Comparison of ENCODE assay signal across 13 mouse cellular contexts in the genomic region with DNA sequence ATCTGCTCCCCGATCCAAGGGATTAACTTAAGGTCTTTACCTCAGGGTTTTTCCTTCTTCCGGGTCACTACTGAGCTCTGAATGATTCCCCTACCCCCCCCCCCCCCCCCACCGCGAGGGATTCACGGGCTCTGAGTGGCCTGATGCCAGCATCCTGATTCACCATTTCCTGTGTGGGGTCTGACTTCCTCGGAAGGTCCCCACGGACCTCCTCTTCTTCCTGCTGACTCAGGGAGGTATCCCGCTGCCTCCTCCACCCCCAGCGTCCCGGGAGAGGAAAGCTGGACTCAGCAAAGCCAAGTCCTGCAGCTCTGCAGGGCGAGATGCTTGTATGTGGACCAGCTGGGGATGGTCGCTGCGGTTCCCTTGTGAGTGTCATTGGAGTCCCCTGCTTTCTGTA.
DNase-seq lines count a peak whose midpoint lies in the region; ATAC-seq and TF ChIP-seq lines count a peak whose summit lies in the region.
"Had no signal": no experiment of that assay in that cellular context is flagged by ENCODE, and none has a peak within 500 bp of the region (broad histone marks: within the 10 kb centered on the region; RNA-seq: fewer than 3 reads in every experiment).

No protein-coding gene starts in this region.

- H3K36me3 ChIP-seq in lung, embryonic 14.5 days (ENCODE audit: insufficient read depth) = no peaks in the 10 kb centered on the region
- H3K36me3 ChIP-seq in stomach, postnatal 0 days (ENCODE audit: control insufficient read depth, insufficient read depth, low read length) = no peaks in the 10 kb centered on the region
- H3K36me3 ChIP-seq: heart, embryonic 15.5 days had no signal

- H3K4me2 ChIP-seq in lung, embryonic 14.5 days = no peak overlapping the region
- H3K4me2 ChIP-seq in stomach, postnatal 0 days (replicated peaks; ENCODE audit: low read depth) = no peak overlapping the region
- H3K4me2 ChIP-seq: heart, embryonic 15.5 days had no signal

- no peaks in the 10 kb centered on the region for H3K27me3 ChIP-seq in lung, embryonic 14.5 days (ENCODE audit: insufficient read depth, low read length)
- no peaks in the 10 kb centered on the region for H3K27me3 ChIP-seq in stomach, postnatal 0 days (ENCODE audit: control insufficient read depth, insufficient read depth, low read length)
- H3K27me3 ChIP-seq: heart, embryonic 15.5 days had no signal

- H3K9ac ChIP-seq in lung, embryonic 14.5 days = no peak overlapping the region
- H3K9ac ChIP-seq in stomach, postnatal 0 days (ENCODE audit: low read length) = no peak overlapping the region
- H3K9ac ChIP-seq: forebrain, postnatal 0 days; heart, embryonic 15.5 days had no signal

- no peak for ATAC-seq in lung, embryonic 14.5 days (ENCODE audit: insufficient read depth)
- peak; percentile 25; the same call in 1 of the 2 replicates for ATAC-seq in stomach, postnatal 0 days (ENCODE audit: low FRiP score, low TSS enrichment)
- ATAC-seq: forebrain, postnatal 0 days had no signal

- no peaks in the 10 kb centered on the region; the same call in 1 of the 2 replicates for H3K4me1 ChIP-seq in lung, embryonic 14.5 days (ENCODE audit: insufficient read depth)
- no peaks in the 10 kb centered on the region for H3K4me1 ChIP-seq in stomach, postnatal 0 days (replicated peaks; ENCODE audit: control insufficient read depth, insufficient read depth)
- H3K4me1 ChIP-seq: heart, embryonic 15.5 days had no signal

- H3K4me3 ChIP-seq in lung, embryonic 14.5 days (ENCODE audit: low read depth, low read length) = no peak overlapping the region
- H3K4me3 ChIP-seq in stomach, postnatal 0 days (ENCODE audit: low read depth, low read length) = no peak overlapping the region
- H3K4me3 ChIP-seq: heart, embryonic 15.5 days had no signal

- WGBS in lung, embryonic 14.5 days = 47% methylated on average over 11 of the region's 13 CpGs
- 52% methylated on average over 12 of the region's 13 CpGs for WGBS in stomach, postnatal 0 days

- peak; percentile 45 for DNase-seq in adrenal gland, adult 2 months
- DNase-seq in adrenal gland, adult 8-10 months = no peak
- peak; percentile 65 for DNase-seq in lung, embryonic 14.5 days
- DNase-seq in lung, adult 18-20 months = no peak
- DNase-seq in kidney, postnatal 10 days = peak; percentile 78
- DNase-seq in stomach, postnatal 0 days (ENCODE audit: low spot score) = no peak
- DNase-seq in embryo, embryonic 10 days (ENCODE audit: low spot score) = no peak
- DNase-seq in urinary bladder, adult 18-20 months (ENCODE audit: low spot score in 2 of 2) = no peak
- DNase-seq: cerebellum, postnatal 25 days; forebrain, postnatal 0 days; right cerebral cortex, postnatal 25 days had no signal

- no peak for TF ChIP-seq CTCF in lung, embryonic 14.5 days (IDR thresholded peaks at IDR 0.05; ENCODE audit: low read depth)
- TF ChIP-seq CTCF in stomach, postnatal 0 days (IDR thresholded peaks at IDR 0.05; ENCODE audit: low read depth) = no peak

- TF ChIP-seq EP300 in stomach, postnatal 0 days (optimal IDR thresholded peaks at IDR 0.05) = no peak

- H3K27ac ChIP-seq in lung, embryonic 14.5 days (ENCODE audit: low read depth) = no peak overlapping the region
- H3K27ac ChIP-seq in stomach, postnatal 0 days (replicated peaks) = no peak overlapping the region
- H3K27ac ChIP-seq: heart, embryonic 15.5 days; macrophage had no signal

- no peaks in the 10 kb centered on the region for H3K9me3 ChIP-seq in lung, embryonic 14.5 days (ENCODE audit: low read depth, low read length)
- no peaks in the 10 kb centered on the region for H3K9me3 ChIP-seq in stomach, postnatal 0 days (ENCODE audit: control insufficient read depth, low read length)
- H3K9me3 ChIP-seq: heart, embryonic 15.5 days had no signal

Comparison
In these comparisons a context has a peak if more than half of its experiments do, and no peak if none do; other contexts are left out.
1. DNase-seq: peak in adrenal gland, adult 2 months (single experiment), lung, embryonic 14.5 days (single experiment) and kidney, postnatal 10 days (single experiment); none in adrenal gland, adult 8-10 months (single experiment), lung, adult 18-20 months (0 of 2), stomach, postnatal 0 days (single experiment), embryo, embryonic 10 days (single experiment) and urinary bladder, adult 18-20 months (0 of 2).